Mouse (Mus musculus) forelimb bud, embryonic 11.5 days (tissue): ENCODE data around the gene Ddah1.

Experiments
- DNase-seq: peaks from one replicate; pipeline ENCODE4 v3.0.0-alpha.2; 2012; ENCODE audit warnings: low read depth, low spot score

The Ddah1 gene

GRCm38 (mm10) chr3:145758561-145759378, at the start of gene Ddah1:
TSS of gene Ddah1 (plus strand) at chr3:145758675.
- peak; percentile 36 for DNase-seq

DNA sequence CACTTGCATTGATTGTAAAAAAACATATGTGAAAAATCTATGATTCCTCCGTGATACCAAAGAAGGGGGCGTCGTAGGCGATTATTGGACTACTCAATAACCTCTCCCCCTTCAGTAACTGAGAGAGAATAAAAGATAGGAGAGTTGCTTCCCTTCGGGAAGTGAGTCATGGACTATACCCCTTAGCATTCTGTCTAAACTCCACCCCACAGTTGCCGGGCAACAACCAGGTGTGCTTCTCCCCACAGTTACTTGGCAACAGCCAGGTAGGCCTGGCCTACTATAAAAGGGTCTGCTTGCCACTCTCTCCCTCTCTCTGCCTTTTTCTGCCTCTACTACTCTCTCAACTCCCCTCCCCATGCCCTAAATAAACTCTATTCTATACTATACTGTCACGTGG, 42.6 kb upstream of the Ddah1 start:
- no peak for DNase-seq

DNA sequence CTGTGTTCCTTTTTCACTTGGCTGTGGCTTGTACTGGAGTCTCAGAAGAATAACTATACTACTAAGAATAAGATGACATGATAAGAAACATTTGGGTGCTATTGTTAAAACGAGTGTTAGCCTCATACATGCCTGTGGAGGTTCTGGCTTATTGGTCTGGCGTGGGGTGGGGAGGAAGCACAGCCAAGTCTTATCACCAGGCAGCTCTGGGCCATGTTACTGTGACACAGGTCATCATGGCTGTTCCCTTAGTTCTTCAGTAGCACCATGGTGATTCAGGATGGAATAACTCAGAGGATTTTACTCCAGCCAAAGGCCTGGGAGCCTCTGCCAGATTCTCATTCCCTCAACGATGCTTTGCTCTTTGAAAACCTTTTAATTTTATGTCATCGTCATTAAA, 38.8 kb upstream of the Ddah1 start:
- no peak for DNase-seq

DNA sequence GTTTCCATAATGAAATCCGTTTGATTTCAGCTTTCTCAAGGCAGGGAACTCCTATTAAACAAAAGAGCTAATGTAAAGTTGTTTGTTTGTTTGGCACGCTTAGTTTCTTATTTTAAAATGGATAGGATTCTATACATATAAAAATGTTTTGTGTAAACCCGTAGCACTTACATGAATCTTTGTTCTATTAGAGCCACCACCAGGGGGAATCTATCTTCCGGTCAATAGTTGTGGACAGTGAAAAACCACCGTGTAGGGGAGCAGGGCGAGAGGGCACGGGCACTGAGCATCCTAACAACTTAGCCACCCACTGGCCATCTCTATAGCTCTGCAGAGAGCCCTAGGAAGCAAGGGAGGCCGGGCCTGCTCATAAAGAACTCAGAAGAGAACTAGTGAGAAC, 33.4 kb upstream of the Ddah1 start:
- no peak for DNase-seq

DNA sequence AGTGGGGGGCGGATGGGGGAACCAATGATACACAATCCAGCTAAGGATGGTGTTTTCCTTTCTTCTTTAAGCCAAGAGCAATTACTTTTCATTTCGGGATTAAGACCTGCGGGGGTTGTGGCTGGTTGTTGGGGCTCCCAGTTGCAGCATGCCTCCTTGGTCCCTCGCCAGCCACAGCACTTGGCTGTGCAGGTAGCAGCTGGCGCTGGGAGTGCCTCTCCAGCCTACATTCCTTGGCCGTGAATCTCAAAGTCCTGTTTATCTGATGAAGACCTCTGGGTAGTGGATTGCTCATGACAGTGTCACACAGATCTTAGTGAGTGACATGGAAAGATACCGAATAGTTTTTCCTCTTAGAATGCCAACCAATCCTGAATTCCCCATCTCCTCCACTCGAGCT, 30.1 kb upstream of the Ddah1 start:
- no peak for DNase-seq

DNA sequence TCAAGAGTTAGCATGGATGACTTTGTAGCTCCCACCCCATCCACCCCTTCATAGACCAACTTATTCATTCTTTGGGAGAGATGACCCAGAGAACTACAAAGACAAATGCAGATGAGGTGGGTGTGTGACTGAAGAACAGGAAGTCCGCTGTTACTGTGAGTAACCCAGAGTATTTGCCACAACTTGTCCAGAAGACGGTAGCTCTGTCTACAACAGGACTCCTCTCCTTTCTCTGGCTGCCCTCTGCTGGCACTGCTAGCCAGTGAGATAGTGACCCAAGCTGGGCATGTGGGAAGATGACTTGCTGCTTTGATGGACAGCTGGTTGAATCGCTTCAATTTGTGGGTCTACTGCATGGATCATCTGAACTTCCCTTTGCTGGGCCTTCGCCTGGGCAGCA, 28.9 kb upstream of the Ddah1 start:
- DNase-seq, result no peak

GRCm38 (mm10) chr3:145730092-145730491, 28.4 kb upstream of the Ddah1 start:
- no peak for DNase-seq

DNA sequence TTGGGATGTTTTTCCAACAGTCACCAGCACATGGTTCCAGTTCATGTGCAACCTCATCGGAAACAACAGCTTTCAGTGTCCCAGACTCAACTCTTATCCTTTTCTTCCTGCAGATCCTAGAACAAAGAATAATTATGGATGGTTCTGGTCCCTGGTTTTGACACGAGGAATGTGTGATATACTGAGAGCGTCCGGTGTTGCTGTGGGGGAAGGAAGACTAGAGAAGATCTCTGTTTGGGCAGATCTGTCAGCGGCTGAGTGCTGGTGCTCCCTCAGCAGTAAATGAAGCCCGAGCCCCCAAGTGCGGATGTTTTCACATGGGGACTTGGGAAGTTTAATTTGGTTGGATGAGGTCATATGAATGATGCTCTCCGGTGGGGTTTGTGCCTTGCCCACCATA, 23.6 kb upstream of the Ddah1 start:
- DNase-seq, result no peak

GRCm38 (mm10) chr3:145736562-145736961, 21.9 kb upstream of the Ddah1 start:
- DNase-seq, result peak; percentile 19

GRCm38 (mm10) chr3:145738662-145739061, 19.8 kb upstream of the Ddah1 start:
- DNase-seq, result no peak

GRCm38 (mm10) chr3:145739904-145740303, 18.6 kb upstream of the Ddah1 start:
- no peak for DNase-seq

- DNase-seq, result no peak
Observed at GRCm38 (mm10) chr3:145743050-145743449, 15.4 kb upstream of the Ddah1 start.

- DNase-seq, result peak; percentile 25
Observed at GRCm38 (mm10) chr3:145743476-145744027, 14.9 kb upstream of the Ddah1 start.

DNA sequence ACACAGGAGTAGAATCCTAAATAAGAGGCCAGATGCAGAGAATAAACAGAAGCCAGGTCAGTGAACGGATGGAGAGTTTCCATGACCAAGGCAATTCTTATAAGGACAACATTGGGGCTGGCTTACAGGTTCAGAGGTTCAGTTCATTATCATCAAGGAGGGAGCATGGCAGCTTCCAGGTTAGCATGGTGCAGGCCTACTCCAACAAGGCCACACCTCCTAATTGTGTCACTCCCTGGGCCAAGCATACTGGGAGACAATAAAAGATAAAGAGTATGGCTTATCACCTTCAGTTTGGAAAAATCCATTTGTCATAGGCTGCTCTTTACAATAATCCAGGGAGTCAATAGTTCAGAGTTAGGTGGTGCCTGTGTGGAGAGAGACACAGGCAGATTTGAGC, 9.8 kb upstream of the Ddah1 start:
- DNase-seq, result no peak

- DNase-seq, result no peak
Observed at GRCm38 (mm10) chr3:145756457-145756856, 2.0 kb upstream of the Ddah1 start.

- no peak for DNase-seq
Observed at GRCm38 (mm10) chr3:145757177-145757576, 1.3 kb upstream of the Ddah1 start.

- DNase-seq, result no peak
Observed at GRCm38 (mm10) chr3:145757844-145758243, 631 bp upstream of the Ddah1 start.

DNA sequence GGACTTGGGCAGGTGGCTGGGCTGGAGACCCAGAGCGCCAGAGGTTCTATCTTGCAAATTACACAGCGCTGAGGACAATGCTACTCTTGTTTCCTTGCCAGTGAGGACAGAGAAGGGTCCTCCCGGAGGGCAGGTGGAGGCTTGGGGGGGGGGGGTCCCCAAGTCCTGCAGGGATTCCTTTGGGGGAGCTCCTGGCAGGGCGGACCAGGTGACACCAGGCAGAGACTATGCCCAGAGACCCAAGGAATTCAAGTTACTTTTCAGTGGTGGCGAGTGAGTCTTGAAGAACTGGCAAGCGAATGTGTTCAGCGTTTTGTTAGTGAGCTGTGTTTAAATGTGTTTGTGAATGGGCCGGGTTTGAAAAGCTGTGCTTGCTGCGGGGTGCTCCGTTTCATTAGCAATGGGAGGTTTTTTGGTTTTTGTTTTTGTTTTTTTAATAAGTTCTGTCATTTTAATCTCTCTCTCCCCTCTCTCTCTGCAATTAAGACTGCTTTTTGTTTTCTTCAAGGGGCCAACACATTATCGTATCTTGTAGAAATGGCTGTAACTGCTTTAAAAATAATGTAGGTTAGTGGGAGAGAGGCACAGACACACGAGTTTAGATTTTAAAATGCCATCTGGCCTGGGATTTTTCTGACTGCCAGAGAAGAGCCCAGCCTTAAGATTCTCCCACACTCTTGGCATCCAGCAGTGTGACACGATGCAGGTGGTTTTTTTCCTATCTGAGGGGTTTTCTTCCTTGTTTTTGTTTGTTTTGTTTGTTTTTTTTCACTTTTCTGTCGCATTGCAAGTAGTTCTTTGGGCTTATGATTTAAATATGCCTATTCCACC, 1.1 kb downstream of the Ddah1 start:
- DNase-seq, result peak; percentile 33

DNA sequence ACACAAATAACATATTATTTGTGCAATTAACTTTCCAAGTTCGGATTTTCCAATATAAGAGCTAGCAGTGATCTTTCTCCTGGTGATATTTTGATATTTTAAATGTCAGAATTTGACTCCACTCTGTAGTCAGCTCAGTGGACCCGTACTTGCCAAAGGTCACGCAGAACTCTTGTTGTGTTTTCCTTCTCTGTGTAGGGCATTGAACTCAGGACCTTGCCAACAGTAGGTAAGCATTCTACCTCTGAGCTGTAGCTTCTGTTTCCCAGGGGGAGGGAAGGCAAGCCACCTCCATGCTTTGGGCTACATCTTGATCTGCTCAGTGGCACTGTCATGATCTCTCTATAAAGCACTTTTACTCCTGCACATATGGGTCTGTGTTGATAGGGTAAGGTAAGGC, 2.1 kb downstream of the Ddah1 start:
- DNase-seq, result no peak

DNA sequence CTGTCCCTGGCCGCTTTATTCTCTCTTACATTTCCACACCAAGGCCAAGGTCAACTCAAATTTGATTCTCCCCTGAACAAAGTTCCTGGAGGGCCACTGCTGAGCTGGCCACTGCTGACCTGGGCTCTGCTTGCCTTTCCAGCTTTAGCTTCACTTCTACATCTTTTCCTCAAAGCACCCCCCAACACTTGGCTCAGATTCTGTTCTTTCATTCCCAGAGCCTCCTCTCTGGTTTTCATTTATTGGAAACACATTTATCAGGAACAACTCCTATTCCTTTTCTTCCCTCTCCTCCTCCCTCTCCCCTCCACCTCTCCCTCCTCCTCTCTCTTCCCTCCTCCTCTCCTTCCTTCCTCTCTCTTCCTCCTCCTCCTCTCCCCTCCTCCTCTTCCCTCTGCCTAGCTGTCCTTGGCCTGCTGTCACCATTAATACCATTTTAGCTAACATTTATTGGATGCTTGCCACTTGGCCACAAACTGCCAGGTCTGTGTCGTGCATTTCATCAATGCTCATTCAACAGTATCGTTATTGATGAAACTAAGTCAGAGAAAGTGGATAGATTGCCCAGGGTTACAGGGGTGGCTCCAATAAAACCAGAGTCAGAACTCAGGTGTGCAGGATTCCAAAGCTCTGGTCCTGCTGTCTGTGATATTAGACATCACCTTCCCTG, 3.2 kb downstream of the Ddah1 start:
- DNase-seq, result no peak

GRCm38 (mm10) chr3:145762957-145763641, 4.6 kb downstream of the Ddah1 start:
- no peak for DNase-seq

GRCm38 (mm10) chr3:145763642-145763972, 5.1 kb downstream of the Ddah1 start:
- no peak for DNase-seq
